Mouse (Mus musculus): ENCODE measurements around the gene Ormdl2.

Ormdl2 gene

DNA sequence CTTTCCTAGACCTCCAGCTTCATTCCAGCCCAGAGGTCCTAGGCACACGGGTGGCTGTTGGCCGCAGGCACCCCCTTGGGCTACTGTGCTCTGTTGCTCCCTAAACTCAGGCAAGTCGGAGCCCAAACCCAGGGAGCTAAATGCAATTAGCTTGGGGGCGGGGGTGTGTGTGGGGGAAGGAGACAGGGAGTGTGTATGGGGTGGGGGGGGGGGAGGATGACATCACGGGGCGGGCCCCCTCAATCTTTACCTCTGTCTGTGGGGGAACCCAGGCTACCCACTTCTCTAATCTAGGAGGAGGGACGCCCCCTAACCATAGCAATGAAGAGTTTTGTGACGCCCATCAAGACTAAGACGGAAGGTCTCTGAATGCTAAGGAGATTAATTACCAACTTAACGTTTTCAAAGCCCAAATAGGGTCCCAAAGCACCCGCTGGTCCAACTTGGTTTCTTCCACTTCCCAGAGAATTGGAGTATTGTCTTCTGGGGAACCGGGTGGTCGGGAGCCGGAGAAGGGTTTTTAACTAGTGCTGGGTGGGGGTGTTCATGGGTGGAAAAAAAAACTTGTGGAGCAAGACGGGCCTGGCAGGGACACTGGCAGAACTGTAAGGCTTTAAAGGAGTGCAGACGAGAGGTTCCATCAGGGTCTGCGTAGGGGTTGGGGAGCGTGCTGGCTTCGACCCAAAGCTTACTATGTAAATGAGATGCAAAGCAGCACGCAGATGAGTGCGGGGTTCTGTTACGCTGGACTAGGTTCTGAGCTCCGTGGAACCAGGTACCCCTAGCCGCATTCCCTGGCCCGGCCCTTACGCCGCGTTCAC is 17.0 kb downstream of the Ormdl2 start, which contains the start of gene Tmem198b:
Gene Tmem198b, minus strand, starts transcription at position 100 of the 821 bp plus-strand sequence.
- DNase-seq (ENCODE audit: low read depth in 1 of 2, low spot score in 2 of 2): peak in 1 of 2 experiments; percentile 18

DNA sequence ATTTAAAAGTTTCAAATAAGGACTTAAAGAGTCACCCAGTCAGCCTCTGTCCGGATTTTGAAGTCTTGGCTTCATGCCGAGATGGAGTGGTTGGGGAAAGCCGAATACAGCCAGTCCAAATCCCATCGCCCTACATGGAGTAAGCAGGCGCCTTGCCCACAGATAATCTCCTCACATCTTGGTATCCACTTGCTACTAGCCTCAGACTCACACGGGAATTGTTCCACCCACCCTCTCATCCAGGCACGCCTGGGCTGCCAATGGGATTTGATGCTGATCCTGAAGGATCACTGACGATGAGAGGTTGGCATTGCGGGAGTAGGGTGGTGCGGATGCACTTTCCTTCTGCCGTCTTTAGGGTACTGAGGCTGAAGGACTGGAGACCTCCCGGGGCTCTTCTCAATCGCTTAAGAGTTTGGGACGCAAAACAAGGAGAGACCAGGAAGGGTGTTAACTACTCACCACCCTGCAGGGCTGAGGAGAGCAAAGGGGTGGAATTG is 17.6 kb downstream of the Ormdl2 start, which contains the start of gene Dnajc14:
Gene Dnajc14, plus strand, starts transcription at position 292 of the 500 bp plus-strand sequence.
- no peak for DNase-seq (ENCODE audit: low read depth in 1 of 2, low spot score in 2 of 2)

DNA sequence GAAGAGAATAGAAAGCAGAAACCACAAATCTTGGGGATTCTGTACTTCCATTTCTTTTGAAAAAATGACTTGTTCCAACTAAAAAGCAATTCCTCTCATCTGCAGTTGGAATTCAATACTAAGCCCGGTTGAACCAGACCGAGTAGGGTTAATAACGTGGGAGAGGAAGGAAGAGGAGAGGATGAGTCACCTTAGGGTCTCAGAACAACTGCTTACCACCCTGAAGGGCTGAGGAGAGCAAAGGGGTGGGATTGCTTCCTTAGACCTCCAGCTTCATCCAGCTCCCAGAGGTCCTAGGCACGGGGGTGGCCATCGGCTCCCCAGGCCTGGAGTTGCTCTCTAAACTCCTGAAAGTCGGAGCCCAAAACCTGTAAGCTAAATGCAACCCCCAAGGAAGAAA is 18.1 kb downstream of the Ormdl2 start:
- no peak for DNase-seq (ENCODE audit: low read depth in 1 of 2, low spot score in 2 of 2)

DNA sequence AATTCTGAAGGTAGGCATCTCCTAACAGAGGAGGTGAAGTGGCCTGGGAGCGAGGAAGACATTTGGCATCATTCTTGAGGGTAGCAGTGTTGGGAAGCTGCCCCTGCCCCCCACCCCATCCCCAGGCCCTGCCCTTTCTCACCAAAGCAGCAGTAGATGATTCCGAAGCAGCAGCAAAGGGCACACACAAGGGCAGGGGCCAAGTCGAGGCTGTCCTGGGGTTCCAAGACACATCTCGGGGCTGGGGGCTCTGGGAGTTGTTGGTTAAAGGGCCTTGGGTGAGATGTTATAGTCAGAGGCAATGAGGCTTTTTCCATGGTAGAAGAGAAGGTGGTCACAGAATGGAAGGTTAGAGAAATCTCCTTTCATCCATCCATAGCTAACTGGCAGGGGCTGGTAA is 18.5 kb downstream of the Ormdl2 start:
- no peak for DNase-seq (ENCODE audit: low read depth in 1 of 2, low spot score in 2 of 2)

DNA sequence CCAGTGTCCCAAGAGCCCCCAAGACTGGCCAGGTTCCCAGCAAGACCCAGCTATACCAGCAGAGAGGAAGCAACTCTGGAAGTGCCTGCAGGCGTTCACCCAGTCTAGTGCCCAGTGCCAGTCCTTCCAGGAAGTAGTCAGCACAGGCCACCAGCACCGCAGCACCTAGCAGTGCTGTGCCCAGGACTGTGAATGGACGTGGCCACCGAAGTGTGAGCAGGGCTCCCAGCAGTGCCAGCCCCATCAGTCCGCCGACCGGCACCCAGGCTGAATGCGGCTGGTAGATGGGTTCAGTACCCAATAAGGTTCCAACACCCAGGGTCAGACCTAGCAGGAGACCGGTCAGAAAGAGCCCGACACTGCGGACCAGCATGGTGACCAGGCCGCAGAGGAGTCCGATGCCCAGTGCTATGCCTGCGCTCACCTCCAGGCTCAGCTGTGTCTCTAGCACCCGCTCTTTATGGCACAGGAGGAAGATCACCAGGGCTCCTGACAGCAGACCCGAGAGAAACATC is 19.4 kb downstream of the Ormdl2 start:
- no peak for DNase-seq (ENCODE audit: low read depth in 1 of 2, low spot score in 2 of 2)

DNA sequence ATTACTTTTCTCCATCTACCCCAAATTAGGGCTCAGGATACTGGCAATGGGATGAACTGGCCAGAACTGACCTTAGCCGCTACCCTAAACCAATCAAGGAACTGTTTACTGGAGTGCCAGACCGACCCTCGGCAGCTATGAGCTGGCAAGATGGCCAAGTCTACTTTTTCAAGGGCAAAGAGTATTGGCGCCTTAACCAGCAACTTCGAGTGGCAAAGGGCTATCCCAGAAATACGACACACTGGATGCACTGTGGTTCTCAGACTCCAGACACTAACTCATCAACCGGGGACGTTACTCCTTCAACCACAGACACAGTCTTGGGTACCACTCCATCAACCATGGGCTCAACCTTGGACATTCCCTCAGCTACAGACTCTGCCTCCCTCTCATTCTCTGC is 22.8 kb downstream of the Ormdl2 start:
- no peak for DNase-seq (ENCODE audit: low read depth in 1 of 2, low spot score in 2 of 2)

DNA sequence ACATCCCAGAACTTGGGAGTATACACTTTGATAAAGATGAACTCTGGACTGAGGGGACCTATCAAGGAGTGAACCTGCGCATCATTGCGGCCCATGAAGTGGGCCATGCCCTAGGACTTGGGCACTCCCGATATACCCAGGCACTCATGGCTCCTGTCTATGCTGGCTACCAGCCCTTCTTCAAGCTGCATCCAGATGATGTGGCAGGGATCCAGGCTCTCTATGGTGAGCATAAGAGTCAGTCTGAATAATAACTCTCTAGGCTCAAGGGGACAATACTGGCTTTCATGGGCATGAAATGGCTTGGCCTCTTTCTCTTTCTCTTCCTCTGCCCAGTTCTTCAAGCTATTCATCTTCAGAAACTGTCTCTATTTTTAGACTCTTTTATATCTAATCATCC is 25.9 kb downstream of the Ormdl2 start:
- DNase-seq (ENCODE audit: low read depth in 1 of 2, low spot score in 2 of 2): no peak

DNA sequence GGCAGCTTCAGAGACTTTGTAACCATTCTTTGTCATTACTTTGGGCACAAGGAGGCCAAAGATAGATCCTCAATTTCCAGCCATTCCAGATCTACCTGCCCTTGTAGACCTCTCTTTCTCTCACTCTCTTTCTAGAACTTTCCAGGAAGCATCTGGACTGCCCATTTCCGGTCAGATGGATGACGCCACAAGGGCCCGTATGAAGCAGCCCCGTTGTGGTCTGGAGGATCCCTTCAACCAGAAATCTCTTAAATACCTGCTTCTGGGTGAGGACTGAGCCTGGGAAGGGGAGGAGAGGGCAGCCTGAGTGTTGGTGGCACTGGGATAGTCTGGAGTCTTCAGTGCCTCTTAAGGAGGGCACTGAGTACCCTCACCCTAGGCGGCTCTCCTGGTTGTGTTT is 27.1 kb downstream of the Ormdl2 start:
- DNase-seq (ENCODE audit: low read depth in 1 of 2, low spot score in 2 of 2): no peak

DNA sequence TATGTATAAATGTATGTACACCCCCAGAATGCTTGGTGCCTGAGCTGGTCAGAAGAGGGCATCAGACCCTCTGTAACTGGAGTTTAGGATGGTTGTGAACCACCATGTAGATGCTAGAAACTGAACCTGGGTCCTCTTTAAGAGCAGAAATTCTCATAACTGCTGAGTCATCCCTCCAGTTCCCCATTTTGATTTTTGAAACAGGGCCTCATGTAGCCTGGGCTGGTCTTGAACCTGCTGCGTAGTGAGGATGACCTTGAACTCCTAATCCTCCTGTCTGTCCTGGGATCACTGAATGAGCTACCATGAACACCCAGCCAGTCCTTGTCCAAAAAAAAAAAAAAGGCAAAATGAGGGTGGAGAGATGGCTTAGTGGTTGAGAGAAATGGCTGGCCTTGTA is 28.2 kb downstream of the Ormdl2 start:
- no peak for DNase-seq (ENCODE audit: low read depth in 1 of 2, low spot score in 2 of 2)

DNA sequence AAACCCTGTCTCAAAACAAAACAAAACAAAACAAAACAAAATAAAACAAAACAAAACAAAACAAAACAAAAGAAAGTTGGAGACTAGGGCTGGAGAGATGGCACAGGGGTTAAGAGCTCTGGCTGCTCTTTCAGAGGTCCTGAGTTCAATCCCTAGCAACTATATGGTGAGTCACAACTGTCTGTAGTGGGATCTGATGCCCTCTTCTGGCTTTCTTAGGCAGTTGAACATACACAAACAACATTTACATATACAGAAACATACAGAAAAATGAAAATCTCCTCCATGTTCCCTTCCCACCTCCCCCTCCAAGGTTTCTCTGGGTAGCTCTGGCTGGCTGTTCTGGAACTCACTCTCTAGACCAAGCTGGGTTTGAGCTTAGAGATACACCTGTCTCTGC is 29.4 kb downstream of the Ormdl2 start:
- no peak for DNase-seq (ENCODE audit: low read depth in 1 of 2, low spot score in 2 of 2)

DNA sequence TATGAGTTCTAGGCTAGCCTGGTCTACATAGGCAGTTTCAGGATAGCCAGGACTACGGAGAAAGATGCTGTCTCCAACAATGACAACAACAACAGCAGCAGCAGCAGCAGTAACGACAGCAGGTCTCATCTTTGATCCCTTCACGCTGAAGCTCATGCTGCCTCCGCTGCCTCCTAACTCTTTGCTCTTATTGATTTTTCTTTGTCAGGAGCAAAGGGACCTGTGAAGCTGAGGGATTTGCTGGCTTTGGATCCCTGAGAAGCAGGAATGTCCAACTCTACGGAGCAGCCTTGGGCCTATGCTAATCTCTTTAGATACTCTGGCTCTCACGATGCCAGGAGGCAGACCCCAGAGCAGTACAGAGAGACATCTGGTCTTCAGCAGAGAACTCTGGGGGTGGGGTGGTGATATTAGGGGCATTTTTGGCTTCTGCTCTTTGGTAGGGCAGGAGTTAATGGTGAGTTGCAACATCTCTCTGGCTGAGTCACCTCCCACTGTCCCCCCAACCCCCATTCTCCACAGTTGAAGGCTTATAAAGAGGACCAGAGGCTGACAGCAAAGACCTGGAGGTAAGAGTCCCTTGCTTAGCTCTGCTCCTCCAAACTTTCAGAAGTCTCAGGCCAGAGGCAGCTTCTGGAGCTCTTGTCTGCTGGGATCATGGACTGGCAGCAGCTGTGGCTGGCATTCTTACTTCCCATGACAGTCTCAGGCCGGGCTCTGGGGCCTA is 30.9 kb downstream of the Ormdl2 start, which contains the start of gene Mmp19:
Gene Mmp19, plus strand, starts transcription at position 513 of the 727 bp plus-strand sequence.
- DNase-seq (ENCODE audit: low read depth in 1 of 2, low spot score in 2 of 2): no peak

DNA sequence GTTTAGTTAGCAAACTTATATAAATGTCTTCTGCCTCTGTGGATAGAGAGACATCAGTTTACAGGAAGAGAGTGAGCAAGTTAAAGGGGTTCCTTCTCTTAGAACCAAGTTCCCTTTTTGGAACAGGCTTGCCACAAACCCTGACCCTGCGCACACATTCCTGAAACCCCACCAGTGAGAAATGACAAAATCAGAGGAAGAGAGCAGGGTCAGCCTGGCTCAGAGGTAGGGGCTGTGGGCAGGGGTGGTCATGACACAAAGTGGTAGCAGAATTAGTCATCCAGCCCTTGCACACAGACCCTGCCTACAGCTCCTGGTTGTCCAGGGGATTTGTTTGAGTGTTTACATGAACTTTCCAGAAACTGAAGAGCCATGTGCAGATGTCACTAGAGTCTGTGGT is 41.2 kb downstream of the Ormdl2 start:
- peak in 1 of 2 experiments; percentile 34 for DNase-seq (ENCODE audit: low read depth in 1 of 2, low spot score in 2 of 2)

DNA sequence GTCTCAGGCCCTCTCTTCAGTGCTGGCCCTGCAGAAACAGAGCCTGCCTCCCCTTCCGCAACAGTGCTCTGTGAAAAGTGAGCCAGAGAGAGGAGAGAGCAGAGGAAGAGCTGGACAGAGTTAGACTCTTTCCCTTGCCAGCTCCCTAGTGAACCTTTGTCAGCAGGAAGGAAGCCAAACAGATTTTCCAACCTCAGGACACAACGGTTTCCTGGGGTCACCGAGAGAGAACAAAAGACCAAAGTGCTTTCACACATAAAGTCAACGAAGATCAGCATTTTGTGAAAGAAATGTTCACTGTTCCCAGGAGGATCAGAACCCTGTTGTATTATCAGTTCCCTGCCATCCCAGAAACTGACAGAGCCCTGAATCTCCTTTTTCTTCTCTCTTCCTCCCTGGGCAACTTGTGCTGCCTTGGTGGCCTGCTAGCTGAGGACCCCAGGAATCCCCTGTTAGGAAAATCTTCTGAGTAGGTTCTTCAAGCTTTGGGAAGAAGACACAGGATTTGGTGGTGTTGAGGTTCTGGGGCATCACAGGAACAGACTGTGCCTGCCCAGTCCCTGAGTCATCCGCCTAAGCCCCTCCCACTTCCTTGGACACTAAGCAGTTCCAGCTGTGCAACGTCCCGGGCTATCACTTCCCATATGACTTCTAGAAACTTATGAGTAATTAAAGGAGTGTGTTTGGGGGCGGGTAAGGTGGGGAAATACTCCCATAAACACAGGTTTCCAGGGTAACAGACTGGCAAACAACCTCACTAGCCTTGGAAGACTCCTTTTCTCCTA is 42.2 kb downstream of the Ormdl2 start:
- DNase-seq (ENCODE audit: low read depth in 1 of 2, low spot score in 2 of 2): peak; percentile 70 to 89

DNA sequence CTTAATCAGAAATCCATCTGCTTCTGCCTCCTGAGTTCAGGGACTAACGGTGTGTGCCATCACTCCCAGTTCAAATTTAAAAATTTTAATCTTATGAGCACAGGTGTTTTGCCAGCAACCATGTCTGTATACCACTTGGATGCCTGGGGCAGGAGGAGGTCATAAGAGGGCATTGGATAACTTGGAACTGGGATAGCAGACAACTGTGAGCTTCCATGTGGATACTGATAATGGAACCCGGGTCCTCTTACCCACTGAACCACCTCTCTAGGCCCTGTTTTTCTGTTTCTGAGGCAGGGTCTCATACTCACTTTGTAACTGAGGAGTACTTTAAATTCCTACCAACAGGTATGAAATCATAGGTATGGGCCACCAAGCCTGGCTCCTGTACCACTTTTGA is 43.0 kb downstream of the Ormdl2 start:
- no peak for DNase-seq (ENCODE audit: low read depth in 1 of 2, low spot score in 2 of 2)

DNA sequence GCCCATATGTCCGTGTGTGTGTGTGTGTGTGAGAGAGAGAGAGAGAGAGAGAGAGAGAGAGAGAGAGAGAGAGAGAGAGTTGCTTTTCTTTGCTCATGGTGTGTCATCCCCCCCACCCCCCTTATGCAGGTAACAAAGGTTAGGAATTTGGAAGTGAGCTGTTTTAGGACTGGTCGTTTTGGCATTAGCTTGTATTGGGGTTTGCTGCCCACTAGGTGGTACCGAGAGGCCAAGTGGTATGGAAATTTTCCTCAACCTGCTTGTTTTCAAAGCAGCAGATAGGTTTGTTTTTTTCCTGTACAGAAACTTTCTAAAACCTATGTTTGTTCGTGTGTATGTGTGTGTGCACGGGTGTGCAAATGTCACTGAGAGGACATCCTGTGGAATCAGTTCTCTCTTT is 47.8 kb downstream of the Ormdl2 start:
- no peak for DNase-seq (ENCODE audit: low read depth in 1 of 2, low spot score in 2 of 2)

DNA sequence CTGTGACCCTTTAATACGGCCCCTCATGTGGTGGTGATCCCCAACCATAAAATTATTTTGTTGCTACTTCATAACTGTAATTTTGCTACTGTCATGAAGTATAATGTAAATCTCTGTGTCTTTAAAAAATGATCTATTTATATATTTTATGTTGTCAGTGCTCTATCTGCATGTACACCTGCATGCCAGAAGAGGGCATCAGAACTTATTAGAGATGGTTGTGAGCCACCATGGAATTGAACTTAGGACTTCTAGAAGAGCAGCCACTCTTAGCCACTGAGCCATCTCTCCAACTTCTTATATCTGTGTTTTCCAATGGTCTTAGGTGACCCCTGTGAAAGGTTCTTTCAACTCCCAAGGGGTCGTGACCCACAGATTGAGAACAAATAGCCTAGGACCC is 48.5 kb downstream of the Ormdl2 start:
- no peak for DNase-seq (ENCODE audit: low read depth in 1 of 2, low spot score in 2 of 2)

Measured in monocyte, adult 2 months (primary cell).